Mouse (Mus musculus) neural tube, embryonic 11.5 days (tissue): ENCODE measurements around the gene Mus81. TPM values are rescaled to one million over a fixed set of nuclear protein-coding genes. Genes with fewer than 3 reads are reported as not detected.

Source experiments
- ATAC-seq: fragments of 200-750 bp; cut with Nextera tagmentation; 2 replicates; pipeline ENCODE4 v1.8.0; 2017; ENCODE audit warnings: moderate number of reproducible peaks, mild to moderate bottlenecking, moderate TSS enrichment, moderate library complexity; ENCODE audit not compliant: insufficient read depth, low FRiP score, low TSS enrichment
- DNase-seq: peaks from one replicate; pipeline ENCODE4 v3.0.0-alpha.2; 2015; ENCODE audit warnings: low spot score
- H3K27ac ChIP-seq: fragments of 300-500 bp; sonication (generic); 2 replicates; pipeline ENCODE4 v1.5.1; 2014; ENCODE audit warnings: low read depth, mild to moderate bottlenecking, low read length
- H3K27me3 ChIP-seq: fragments of 300-500 bp; sonication (generic); 2 replicates; pipeline ENCODE4 v1.6.1; 2014; ENCODE audit warnings: mild to moderate bottlenecking, low read length, mixed read lengths; ENCODE audit not compliant: control insufficient read depth, insufficient read depth
- H3K36me3 ChIP-seq: fragments of 300-500 bp; sonication (generic); 2 replicates; pipeline ENCODE4 v1.6.1; 2014; ENCODE audit warnings: mild to moderate bottlenecking, low read length, moderate library complexity, mixed read lengths; ENCODE audit not compliant: control insufficient read depth, insufficient read depth
- H3K4me1 ChIP-seq: fragments of 300-500 bp; sonication (generic); 2 replicates; pipeline ENCODE4 v1.6.1; 2014; ENCODE audit warnings: low read length, mixed read lengths; ENCODE audit not compliant: control insufficient read depth, insufficient read depth
- H3K4me2 ChIP-seq: fragments of 300-500 bp; sonication (generic); 2 replicates; pipeline ENCODE4 v1.6.1; 2014; ENCODE audit warnings: low read depth, mild to moderate bottlenecking, moderate library complexity
- H3K4me3 ChIP-seq: fragments of 300-500 bp; sonication (generic); 2 replicates; pipeline ENCODE4 v1.5.1; 2014; ENCODE audit warnings: low read depth, low read length
- H3K9ac ChIP-seq: fragments of 300-500 bp; sonication (generic); 2 replicates; pipeline ENCODE4 v1.6.1; 2014; ENCODE audit warnings: mild to moderate bottlenecking, low read length
- H3K9me3 ChIP-seq: fragments of 300-500 bp; sonication (generic); 2 replicates; pipeline ENCODE4 v1.6.1; 2016; ENCODE audit warnings: low read length; ENCODE audit not compliant: control insufficient read depth
- WGBS: fragments of 180-500 bp; shearing (Covaris S2); extraction: QIAGEN DNeasy Blood & Tissue Kit; methylation state at CpG from one replicate; pipeline ENCODE4 v1.1.7; 2014; 5-methylcytosine and 5-hydroxymethylcytosine counted together
- polyA plus RNA-seq: library from polyadenylated mRNA; unstranded; fragments of >200 nt; fragmentation: Nextera tagmentation; extraction: Ambion mirVana; gene quantifications from 2 replicates; pipeline ENCODE4 v1.2.1, GENCODE M21; 2014

Gene Mus81
- polyA plus RNA-seq, 1 experiment from 2014 or later: 41.9 TPM

- DNase-seq: no peak
- ATAC-seq: no peak
- 17% methylated on average over 14 of the region's 14 CpGs for WGBS
Observed at GRCm38 (mm10) chr19:5457746-5458442, 30.3 kb downstream of the Mus81 start, which contains the start of gene Ccdc85b. Ccdc85b (minus strand) TSS chr19:5457894.

GRCm38 (mm10) chr19:5456922-5457745 is 31.1 kb downstream of the Mus81 start:
- Histone ChIP-seq H3K9me3 (no peaks in the 10 kb centered on the region), H3K9ac (peak overlapping the region; percentile 82), H3K36me3 (no peaks in the 10 kb centered on the region), H3K4me3 (peak overlapping the region; percentile 76), H3K27me3 (0 out of 2 replicates have a peak, but pooled peaks cover 3% of the 10 kb centered on the region), H3K27ac (peak overlapping the region; percentile 87), H3K4me2 (peak overlapping the region; percentile 100), H3K4me1 (peaks cover 19% of the 10 kb centered on the region)
- peak; percentile 86 for ATAC-seq
- DNase-seq: peak; percentile 94
- under 1% methylated on average over 70 of the region's 70 CpGs for WGBS

More at GRCm38 (mm10) chr19:5457746-5458442, 30.3 kb downstream of the Mus81 start, which contains the start of gene Ccdc85b:
- Histone ChIP-seq H3K4me1 (peaks cover 19% of the 10 kb centered on the region), H3K27ac (peak within 1 kb of the TSS; percentile 87), H3K9me3 (no peaks in the 10 kb centered on the region), H3K4me2 (peak within 1 kb of the TSS; percentile 100), H3K27me3 (0 out of 2 replicates have a peak, but pooled peaks cover 3% of the 10 kb centered on the region), H3K9ac (peak within 1 kb of the TSS; percentile 82), H3K36me3 (peaks cover 2% of the 10 kb centered on the region; the same call in 1 of the 2 replicates), H3K4me3 (peak within 1 kb of the TSS; percentile 76)

GRCm38 (mm10) chr19:5456241-5456921 is 31.8 kb downstream of the Mus81 start:
- Histone ChIP-seq H3K36me3 (no peaks in the 10 kb centered on the region), H3K9ac (peak overlapping the region; percentile 82), H3K27me3 (0 out of 2 replicates have a peak, but pooled peaks cover 3% of the 10 kb centered on the region), H3K9me3 (no peaks in the 10 kb centered on the region), H3K4me2 (peak overlapping the region; percentile 100), H3K27ac (peak overlapping the region; percentile 87), H3K4me3 (peak overlapping the region; percentile 76), H3K4me1 (peaks cover 19% of the 10 kb centered on the region)
- 2% methylated on average over 26 of the region's 26 CpGs for WGBS
- no peak for DNase-seq
- ATAC-seq: no peak

- H3K9me3 ChIP-seq: no peaks in the 10 kb centered on the region
- peak overlapping the region; percentile 11; the same call in 1 of the 2 replicates for H3K9ac ChIP-seq
- WGBS: 73% methylated on average over 8 of the region's 8 CpGs
- no peak overlapping the region for H3K27ac ChIP-seq
- ATAC-seq: no peak
- DNase-seq: no peak
- H3K36me3 ChIP-seq: no peaks in the 10 kb centered on the region
- peak overlapping the region; percentile 100 for H3K4me2 ChIP-seq
- peak overlapping the region; percentile 76 for H3K4me3 ChIP-seq
- peaks cover 13% of the 10 kb centered on the region for H3K4me1 ChIP-seq
- 0 out of 2 replicates have a peak, but pooled peaks cover 3% of the 10 kb centered on the region for H3K27me3 ChIP-seq
Observed at GRCm38 (mm10) chr19:5455568-5455967, 32.6 kb downstream of the Mus81 start.

- whole genome bisulfite sequencing: 88% methylated on average over 12 of the region's 12 CpGs
- H3K9me3 ChIP-seq: no peaks in the 10 kb centered on the region
- H3K27ac ChIP-seq: no peak overlapping the region
- no peak overlapping the region for H3K4me3 ChIP-seq
- no peak for ATAC-seq
- H3K4me2 ChIP-seq: peak overlapping the region; percentile 15; the same call in 1 of the 2 replicates
- H3K4me1 ChIP-seq: peaks cover 13% of the 10 kb centered on the region
- H3K36me3 ChIP-seq: no peaks in the 10 kb centered on the region
- DNase-seq: no peak
- 0 out of 2 replicates have a peak overlapping the region, but pooled peaks have one; percentile 11 for H3K9ac ChIP-seq
- H3K27me3 ChIP-seq: peaks cover 5% of the 10 kb centered on the region; the same call in 1 of the 2 replicates
Observed at GRCm38 (mm10) chr19:5455037-5455436, 33.2 kb downstream of the Mus81 start.

GRCm38 (mm10) chr19:5451766-5452165 is 36.4 kb downstream of the Mus81 start:
- ATAC-seq (no peak), DNase-seq (no peak)
- H3K4me1 ChIP-seq: peaks cover 19% of the 10 kb centered on the region
- no peak overlapping the region for H3K27ac ChIP-seq
- H3K9ac ChIP-seq: no peak overlapping the region
- no peaks in the 10 kb centered on the region for H3K9me3 ChIP-seq
- H3K4me3 ChIP-seq: no peak overlapping the region
- no peak overlapping the region for H3K4me2 ChIP-seq
- H3K27me3 ChIP-seq: peaks cover 29% of the 10 kb centered on the region
- 73% methylated on average over 6 of the region's 6 CpGs for WGBS
- H3K36me3 ChIP-seq: no peaks in the 10 kb centered on the region

GRCm38 (mm10) chr19:5449673-5450072 is 38.5 kb downstream of the Mus81 start:
- H3K4me3 ChIP-seq: no peak overlapping the region
- ATAC-seq (no peak), DNase-seq (no peak)
- H3K36me3 ChIP-seq: no peaks in the 10 kb centered on the region
- H3K9ac ChIP-seq: no peak overlapping the region
- H3K4me1 ChIP-seq: peaks cover 8% of the 10 kb centered on the region
- 89% methylated on average over 3 of the region's 3 CpGs for WGBS
- no peaks in the 10 kb centered on the region for H3K9me3 ChIP-seq
- H3K4me2 ChIP-seq: no peak overlapping the region
- no peak overlapping the region for H3K27ac ChIP-seq
- H3K27me3 ChIP-seq: peaks cover 34% of the 10 kb centered on the region
